11 mouse cellular contexts compared by ENCODE assay signal in the genomic region with DNA sequence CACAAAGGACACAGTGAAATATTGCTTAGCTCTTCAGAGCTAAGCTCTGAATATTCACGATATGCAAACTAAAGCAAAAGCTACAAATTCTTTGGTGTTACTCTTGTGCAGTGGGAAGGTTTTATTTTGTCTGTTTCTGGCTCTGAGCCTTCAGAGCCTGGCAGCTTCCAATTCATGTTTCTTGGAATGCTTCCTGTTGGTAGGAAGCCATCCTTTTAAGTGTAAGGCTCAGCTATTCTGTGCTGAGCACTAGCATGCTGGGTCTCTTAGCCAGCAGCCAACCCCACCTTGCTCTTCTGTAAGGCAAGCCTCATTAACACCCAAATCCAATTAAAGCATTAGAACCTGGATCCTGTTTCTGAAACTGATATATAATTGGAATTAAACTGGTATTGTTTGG.
DNase-seq lines count a peak whose midpoint lies in the region; ATAC-seq and TF ChIP-seq lines count a peak whose summit lies in the region.
"Had no signal": no experiment of that assay in that cellular context is flagged by ENCODE, and none has a peak within 500 bp of the region (broad histone marks: within the 10 kb centered on the region; RNA-seq: fewer than 3 reads in every experiment).

No protein-coding gene starts in this region.

- no peaks in the 10 kb centered on the region for H3K9me3 ChIP-seq in lung, embryonic 14.5 days (ENCODE audit: low read depth, low read length)
- H3K9me3 ChIP-seq in liver, postnatal 0 days (ENCODE audit: low read length), result no peaks in the 10 kb centered on the region
- H3K9me3 ChIP-seq: embryonic facial prominence, embryonic 15.5 days; G1E; heart, embryonic 10.5 days; kidney, embryonic 15.5 days had no signal

- H3K4me2 ChIP-seq in lung, embryonic 14.5 days, result no peak overlapping the region
- H3K4me2 ChIP-seq in liver, postnatal 0 days (ENCODE audit: low read depth, low read length), result no peak overlapping the region
- H3K4me2 ChIP-seq: embryonic facial prominence, embryonic 15.5 days; kidney, embryonic 15.5 days had no signal

- 0 out of 2 replicates have a peak, but pooled peaks have one; percentile 25 for ATAC-seq in lung, embryonic 14.5 days (ENCODE audit: insufficient read depth)
- ATAC-seq in liver, postnatal 0 days, result no peak

- no peaks in the 10 kb centered on the region for H3K27me3 ChIP-seq in lung, embryonic 14.5 days (ENCODE audit: insufficient read depth, low read length)
- no peaks in the 10 kb centered on the region for H3K27me3 ChIP-seq in liver, postnatal 0 days (ENCODE audit: insufficient read depth, low read length)
- H3K27me3 ChIP-seq: embryonic facial prominence, embryonic 15.5 days; kidney, embryonic 15.5 days had no signal

- no peak overlapping the region for H3K9ac ChIP-seq in lung, embryonic 14.5 days
- H3K9ac ChIP-seq in liver, postnatal 0 days (replicated peaks), result no peak overlapping the region
- H3K9ac ChIP-seq: embryonic facial prominence, embryonic 15.5 days; kidney, embryonic 15.5 days had no signal

- no peak for TF ChIP-seq EP300 in liver, postnatal 0 days (IDR thresholded peaks at IDR 0.05; ENCODE audit: low read depth)

- H3K36me3 ChIP-seq in lung, embryonic 14.5 days (ENCODE audit: insufficient read depth), result no peaks in the 10 kb centered on the region
- H3K36me3 ChIP-seq in liver, postnatal 0 days (replicated peaks; ENCODE audit: insufficient read depth, low read length), result no peaks in the 10 kb centered on the region
- H3K36me3 ChIP-seq: embryonic facial prominence, embryonic 15.5 days; G1E; heart, embryonic 10.5 days; kidney, embryonic 15.5 days had no signal

- 84% methylated on average over 1 of the region's 1 CpGs for WGBS in lung, embryonic 14.5 days
- 80% methylated on average over 1 of the region's 1 CpGs for WGBS in liver, postnatal 0 days (ENCODE audit: insufficient replicate concordance)

- H3K27ac ChIP-seq in lung, embryonic 14.5 days (ENCODE audit: low read depth), result no peak overlapping the region
- H3K27ac ChIP-seq in liver, postnatal 0 days (ENCODE audit: low read depth), result no peak overlapping the region
- H3K27ac ChIP-seq: embryonic facial prominence, embryonic 15.5 days; heart, embryonic 10.5 days; kidney, embryonic 15.5 days had no signal

- TF ChIP-seq CTCF in lung, embryonic 14.5 days (IDR thresholded peaks at IDR 0.05; ENCODE audit: low read depth), result no peak
- no peak for TF ChIP-seq CTCF in liver, postnatal 0 days (IDR thresholded peaks at IDR 0.05; ENCODE audit: low read depth)

- DNase-seq in lung, embryonic 14.5 days, result peak; percentile 68
- DNase-seq in lung, postnatal 4 days, result no peak
- DNase-seq in frontal cortex, adult 2 months (ENCODE audit: extremely low spot score in 1 of 2, low spot score in 1 of 2), result peak; percentile 28 to 86
- DNase-seq in layer of hippocampus, postnatal 10 days (ENCODE audit: low spot score in 2 of 2), result peak; percentile 21 to 36
- peak; percentile 41 to 51 for DNase-seq in right cerebral cortex, adult 2 months (ENCODE audit: low spot score in 2 of 2)
- DNase-seq in liver, postnatal 0 days, result no peak
- no peak for DNase-seq in heart, postnatal 4 days

- H3K4me1 ChIP-seq in lung, embryonic 14.5 days (ENCODE audit: insufficient read depth), result no peaks in the 10 kb centered on the region
- no peaks in the 10 kb centered on the region for H3K4me1 ChIP-seq in liver, postnatal 0 days (ENCODE audit: insufficient read depth)
- H3K4me1 ChIP-seq: embryonic facial prominence, embryonic 15.5 days; heart, embryonic 10.5 days; kidney, embryonic 15.5 days had no signal

- no peak overlapping the region for H3K4me3 ChIP-seq in lung, embryonic 14.5 days (ENCODE audit: low read depth, low read length)
- no peak overlapping the region for H3K4me3 ChIP-seq in liver, postnatal 0 days (ENCODE audit: low read depth, low read length)
- H3K4me3 ChIP-seq: embryonic facial prominence, embryonic 15.5 days; heart, embryonic 10.5 days; kidney, embryonic 15.5 days had no signal

Comparison
In these comparisons a context has a peak if more than half of its experiments do, and no peak if none do; other contexts are left out.
1. DNase-seq: peak in lung, embryonic 14.5 days (single experiment), frontal cortex, adult 2 months (2 of 2), layer of hippocampus, postnatal 10 days (2 of 2) and right cerebral cortex, adult 2 months (2 of 2); none in lung, postnatal 4 days (0 of 2), liver, postnatal 0 days (single experiment) and heart, postnatal 4 days (single experiment).